ENCODE assay signal across 32 mouse cellular contexts in genomic region chr6:48470739-48471138, GRCm38 (mm10). TPM values are rescaled to one million over a fixed set of nuclear protein-coding genes. Genes with fewer than 3 reads are reported as not detected.
"Had no signal": no experiment of that assay in that cellular context is flagged by ENCODE, and none has a peak within 500 bp of the region (broad histone marks: within the 10 kb centered on the region; RNA-seq: fewer than 3 reads in every experiment).

No protein-coding gene starts in this region.

- H3K36me3 ChIP-seq: limb, embryonic 10.5 days; limb, embryonic 12.5 days; limb, embryonic 13.5 days; limb, embryonic 15.5 days; liver, embryonic 12.5 days; liver, embryonic 13.5 days; liver, embryonic 15.5 days; lung, embryonic 15.5 days; midbrain, embryonic 10.5 days; midbrain, embryonic 12.5 days; midbrain, embryonic 13.5 days; midbrain, embryonic 15.5 days; neural tube, embryonic 12.5 days had no signal

- H3K27me3 ChIP-seq: limb, embryonic 12.5 days; limb, embryonic 13.5 days; limb, embryonic 15.5 days; liver, embryonic 12.5 days; liver, embryonic 13.5 days; liver, embryonic 15.5 days; lung, embryonic 15.5 days; midbrain, embryonic 12.5 days; midbrain, embryonic 13.5 days; midbrain, embryonic 15.5 days; neural tube, embryonic 12.5 days had no signal

- H3K4me3 ChIP-seq: left cerebral cortex, adult 2 months; limb, embryonic 10.5 days; limb, embryonic 12.5 days; limb, embryonic 13.5 days; limb, embryonic 15.5 days; liver, embryonic 12.5 days; liver, embryonic 13.5 days; liver, embryonic 15.5 days; lung, embryonic 15.5 days; megakaryocyte, embryonic 14.5 days; midbrain, embryonic 10.5 days; midbrain, embryonic 12.5 days; midbrain, embryonic 13.5 days; midbrain, embryonic 15.5 days; neural tube, embryonic 12.5 days had no signal

- DNase-seq: left cerebral cortex, postnatal 4 days; liver; liver, embryonic 13.5 days; liver, postnatal 0 days; lung, adult 18-20 months; lung, adult 2 months; lung, embryonic 14.5 days; lung, postnatal 10 days; lung, postnatal 14 days; lung, postnatal 36 days; lung, postnatal 4 days; midbrain, embryonic 14.5 days had no signal

- H3K4me2 ChIP-seq: limb, embryonic 12.5 days; limb, embryonic 13.5 days; limb, embryonic 15.5 days; liver, embryonic 11.5 days; liver, embryonic 12.5 days; liver, embryonic 13.5 days; liver, embryonic 15.5 days; lung, embryonic 14.5 days; lung, embryonic 15.5 days; midbrain, embryonic 11.5 days; midbrain, embryonic 12.5 days; midbrain, embryonic 13.5 days; midbrain, embryonic 15.5 days; neural tube, embryonic 12.5 days had no signal

RNA-seq across cellular contexts. Expression of gene Sspo, which starts 22.7 kb away (rescaled TPM):
- total RNA-seq: megakaryocyte progenitor cell, adult 5-6 weeks; megakaryocyte, adult 5-6 weeks; megakaryocyte-erythroid progenitor cell, adult 5-6 weeks had no signal
- polyA plus RNA-seq: macrophage had no signal
